Mouse (Mus musculus) liver, postnatal 0 days (tissue): ENCODE data around the gene Hoxb6.

ENCODE experiments used
- CTCF ChIP-seq: sonication (generic); IDR thresholded peaks from 2 replicates; pipeline ENCODE4 v1.5.1; 2016; ENCODE audit warnings: antibody characterized with exemption, low read depth
- EP300 ChIP-seq: IDR thresholded peaks from 2 replicates; pipeline ENCODE4 v1.6.1; 2016; ENCODE audit warnings: antibody characterized with exemption, low read depth, mild to moderate bottlenecking

- TF ChIP-seq CTCF (no peak; the same call in 1 of the 2 replicates), EP300 (no peak)
Measured at GRCm38 (mm10) chr11:96345893-96346806, 53.9 kb downstream of the Hoxb6 start.
